Mouse (Mus musculus): ENCODE results near the gene Gm21985. TPM values are rescaled to one million over a fixed set of nuclear protein-coding genes. Genes with fewer than 3 reads are reported as not detected.
"Not testable (repeated sequence)": the region's sequence is repeated elsewhere in the genome, so short reads cannot be mapped to it uniquely, and the experiment has no call there.

Gene Gm21985
- polyA plus RNA-seq, 1 experiment from 2014 or later: not detected

- Histone ChIP-seq H3K4me2 (peak within 1 kb of the TSS; percentile 65), H3K4me1 (replicated peaks) (peaks cover 20% of the 10 kb centered on the region), H3K27ac (replicated peaks) (peak within 1 kb of the TSS; percentile 85), H3K9ac (peak within 1 kb of the TSS; percentile 96), H3K9me3 (no peaks in the 10 kb centered on the region), H3K4me3 (peak within 1 kb of the TSS; percentile 98), H3K27me3 (peaks cover 7% of the 10 kb centered on the region; the same call in 1 of the 2 replicates), H3K36me3 (no peaks in the 10 kb centered on the region)
- peak; percentile 99 for ATAC-seq (ENCODE audit: low FRiP score, low read depth)
- WGBS: under 1% methylated on average over 71 of the region's 72 CpGs
Measured at GRCm38 (mm10) chr2:112378973-112379898, 113.1 kb downstream of the Gm21985 start, which contains the start of gene Katnbl1. Katnbl1 (plus strand) TSS chr2:112379211.

DNA sequence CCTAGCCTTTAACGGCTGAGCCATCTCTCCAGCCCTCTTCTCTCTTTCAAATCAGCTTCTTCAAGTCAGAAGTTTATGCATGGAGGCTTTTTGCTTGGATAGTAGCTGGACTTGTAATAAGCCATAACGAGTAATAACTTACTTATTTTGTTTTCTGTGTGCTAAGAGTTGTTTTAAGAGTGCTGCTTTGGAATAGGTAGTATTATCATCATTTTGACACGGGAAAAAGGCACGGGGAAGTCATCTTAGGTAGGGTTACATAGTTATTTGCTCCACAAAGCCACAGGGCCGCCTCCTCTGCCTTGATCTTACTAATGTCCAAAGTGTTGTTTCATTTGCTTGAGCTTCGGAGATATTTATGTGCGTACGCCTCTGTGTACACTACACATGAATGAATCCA, 114.0 kb downstream of the Gm21985 start:
- peak overlapping the region; percentile 96 for H3K9ac ChIP-seq
- no peak overlapping the region for H3K27ac ChIP-seq (replicated peaks)
- peaks cover 2% of the 10 kb centered on the region; the same call in 1 of the 2 replicates for H3K27me3 ChIP-seq
- 58% methylated on average over 8 of the region's 8 CpGs for WGBS
- no peaks in the 10 kb centered on the region for H3K9me3 ChIP-seq
- ATAC-seq (ENCODE audit: low FRiP score, low read depth): no peak
- H3K36me3 ChIP-seq: no peaks in the 10 kb centered on the region
- peaks cover 20% of the 10 kb centered on the region for H3K4me1 ChIP-seq (replicated peaks)
- peak overlapping the region; percentile 65 for H3K4me2 ChIP-seq
- H3K4me3 ChIP-seq: peak overlapping the region; percentile 98

- Histone ChIP-seq H3K4me3 (no peak overlapping the region), H3K9ac (no peak overlapping the region), H3K27ac (replicated peaks) (no peak overlapping the region), H3K36me3 (no peaks in the 10 kb centered on the region), H3K4me1 (replicated peaks) (peaks cover 20% of the 10 kb centered on the region), H3K4me2 (no peak overlapping the region), H3K9me3 (no peaks in the 10 kb centered on the region), H3K27me3 (peaks cover under 1% of the 10 kb centered on the region; the same call in 1 of the 2 replicates)
- no peak for ATAC-seq (ENCODE audit: low FRiP score, low read depth)
- WGBS: 97% methylated on average over 1 of the region's 1 CpGs
Measured at GRCm38 (mm10) chr2:112381219-112381618, 115.1 kb downstream of the Gm21985 start.

- no peak overlapping the region for H3K9ac ChIP-seq
- no peak for ATAC-seq (ENCODE audit: low FRiP score, low read depth)
- WGBS: 79% methylated on average over 5 of the region's 5 CpGs
- H3K27ac ChIP-seq (replicated peaks): no peak overlapping the region
- H3K4me2 ChIP-seq: no peak overlapping the region
- no peaks in the 10 kb centered on the region for H3K27me3 ChIP-seq
- H3K4me3 ChIP-seq: no peak overlapping the region
- no peaks in the 10 kb centered on the region for H3K36me3 ChIP-seq
- H3K4me1 ChIP-seq (replicated peaks): no peaks in the 10 kb centered on the region
- H3K9me3 ChIP-seq: no peaks in the 10 kb centered on the region
Measured at GRCm38 (mm10) chr2:112390843-112391242, 124.7 kb downstream of the Gm21985 start.

DNA sequence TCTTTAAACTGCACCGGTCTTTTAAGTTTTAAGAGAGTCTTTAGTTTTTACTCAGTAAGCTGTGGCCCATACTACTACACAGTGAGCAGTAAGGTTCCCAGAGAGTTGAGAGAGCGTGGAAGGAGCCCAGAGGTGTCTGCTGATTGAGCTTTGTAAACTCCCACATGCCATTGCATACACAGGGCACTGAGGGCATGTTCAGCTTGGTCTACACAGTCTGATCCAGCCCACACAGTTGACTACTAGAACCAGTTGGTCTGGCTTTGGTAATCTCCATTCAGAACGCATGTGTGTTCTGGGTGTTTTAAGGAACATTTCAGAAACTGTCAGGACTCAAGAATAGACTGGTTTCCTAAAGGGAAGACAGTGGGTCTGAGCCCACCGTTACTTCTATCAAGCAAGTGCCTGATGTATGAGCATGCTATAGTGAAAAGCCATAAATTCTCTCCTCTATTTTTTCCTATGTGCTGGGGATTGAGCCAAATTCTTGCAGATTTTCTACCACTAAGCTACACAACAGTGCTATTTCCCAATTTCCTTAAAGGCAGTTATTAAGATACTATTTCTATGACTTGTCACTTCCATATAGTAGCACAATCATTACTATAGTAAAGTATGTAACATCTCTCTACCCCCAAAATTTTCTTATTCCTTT, 125.4 kb downstream of the Gm21985 start:
- H3K4me1 ChIP-seq (replicated peaks): no peaks in the 10 kb centered on the region
- H3K9me3 ChIP-seq: no peaks in the 10 kb centered on the region
- H3K9ac ChIP-seq: no peak overlapping the region
- no peak overlapping the region for H3K27ac ChIP-seq (replicated peaks)
- H3K4me3 ChIP-seq: no peak overlapping the region
- no peak overlapping the region for H3K4me2 ChIP-seq
- H3K27me3 ChIP-seq: no peaks in the 10 kb centered on the region
- H3K36me3 ChIP-seq: no peaks in the 10 kb centered on the region
- ATAC-seq (ENCODE audit: low FRiP score, low read depth): no peak
- WGBS: 90% methylated on average over 4 of the region's 4 CpGs

GRCm38 (mm10) chr2:112392689-112393088, 126.6 kb downstream of the Gm21985 start:
- Histone ChIP-seq H3K36me3 (no peaks in the 10 kb centered on the region), H3K27me3 (no peaks in the 10 kb centered on the region), H3K4me1 (replicated peaks) (no peaks in the 10 kb centered on the region), H3K9ac (no peak overlapping the region), H3K27ac (replicated peaks) (no peak overlapping the region), H3K4me2 (no peak overlapping the region), H3K9me3 (no peaks in the 10 kb centered on the region), H3K4me3 (no peak overlapping the region)
- ATAC-seq (ENCODE audit: low FRiP score, low read depth): no peak
- 79% methylated on average over 1 of the region's 1 CpGs for WGBS

GRCm38 (mm10) chr2:112393958-112394357, 127.8 kb downstream of the Gm21985 start:
- H3K9me3 ChIP-seq: no peaks in the 10 kb centered on the region
- H3K4me1 ChIP-seq (replicated peaks): no peaks in the 10 kb centered on the region
- no peaks in the 10 kb centered on the region for H3K36me3 ChIP-seq
- H3K4me2 ChIP-seq: no peak overlapping the region
- no peak overlapping the region for H3K4me3 ChIP-seq
- H3K27me3 ChIP-seq: no peaks in the 10 kb centered on the region
- H3K27ac ChIP-seq (replicated peaks): no peak overlapping the region
- no peak overlapping the region for H3K9ac ChIP-seq
- ATAC-seq (ENCODE audit: low FRiP score, low read depth): no peak

DNA sequence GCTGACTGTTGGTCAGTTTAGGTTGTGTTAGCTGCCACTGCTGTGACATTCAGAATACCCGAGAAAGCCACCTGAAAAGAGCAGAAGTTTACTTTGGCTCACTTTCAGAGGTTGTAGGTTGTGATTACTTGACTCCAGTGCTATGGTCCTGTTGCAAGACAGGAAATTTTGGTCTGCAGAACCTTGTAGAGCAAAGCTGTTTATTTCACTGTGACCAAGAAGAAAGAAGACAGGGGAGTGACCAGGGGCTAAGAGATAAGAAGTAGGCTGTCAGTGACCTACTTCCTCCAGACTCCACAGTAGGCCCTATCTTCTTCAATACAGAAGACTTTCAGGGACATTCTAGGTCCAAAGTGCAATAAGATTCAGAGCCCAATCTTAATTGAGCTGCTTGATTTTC, 130.5 kb downstream of the Gm21985 start:
- Histone ChIP-seq H3K36me3 (no peaks in the 10 kb centered on the region), H3K9ac (no peak overlapping the region), H3K9me3 (no peaks in the 10 kb centered on the region), H3K4me1 (replicated peaks) (no peaks in the 10 kb centered on the region), H3K27me3 (no peaks in the 10 kb centered on the region), H3K4me2 (no peak overlapping the region), H3K4me3 (no peak overlapping the region), H3K27ac (replicated peaks) (no peak overlapping the region)
- ATAC-seq (ENCODE audit: low FRiP score, low read depth): no peak
- 77% methylated on average over 1 of the region's 1 CpGs for WGBS

GRCm38 (mm10) chr2:112407030-112407429, 140.9 kb downstream of the Gm21985 start:
- Histone ChIP-seq H3K27me3 (no peaks in the 10 kb centered on the region), H3K36me3 (peaks cover 26% of the 10 kb centered on the region), H3K9ac (no peak overlapping the region), H3K4me2 (no peak overlapping the region), H3K4me1 (replicated peaks) (no peaks in the 10 kb centered on the region), H3K9me3 (no peaks in the 10 kb centered on the region), H3K4me3 (no peak overlapping the region), H3K27ac (replicated peaks) (no peak overlapping the region)
- ATAC-seq (ENCODE audit: low FRiP score, low read depth): no peak
- 89% methylated on average over 3 of the region's 3 CpGs for WGBS

DNA sequence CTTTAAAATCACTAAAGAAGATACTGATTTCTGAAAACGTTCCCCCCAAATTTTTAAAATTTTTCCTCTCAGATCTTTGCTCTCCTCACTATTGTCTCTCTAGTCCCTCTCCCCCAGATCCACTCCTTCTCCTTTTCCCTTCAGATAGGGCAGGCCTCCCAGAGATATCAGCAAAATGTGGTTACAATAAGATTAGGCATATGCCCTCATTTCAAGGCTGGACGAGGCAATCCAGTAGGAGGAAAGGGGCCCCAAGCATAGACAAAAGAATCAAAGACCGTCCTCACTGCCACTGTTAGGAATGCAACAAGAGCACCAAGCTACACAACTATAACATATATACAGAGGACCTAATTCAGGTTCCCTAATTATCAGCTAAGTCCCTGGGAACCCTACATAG, 159.2 kb downstream of the Gm21985 start:
- Histone ChIP-seq H3K9me3 (no peaks in the 10 kb centered on the region), H3K4me3 (no peak overlapping the region), H3K9ac (no peak overlapping the region), H3K27ac (replicated peaks) (no peak overlapping the region), H3K36me3 (no peaks in the 10 kb centered on the region), H3K4me1 (replicated peaks) (no peaks in the 10 kb centered on the region), H3K27me3 (no peaks in the 10 kb centered on the region), H3K4me2 (no peak overlapping the region)
- no peak for ATAC-seq (ENCODE audit: low FRiP score, low read depth)
- 78% methylated on average over 3 of the region's 3 CpGs for WGBS

- H3K27me3 ChIP-seq; H3K9me3 ChIP-seq; H3K27ac ChIP-seq (replicated peaks); H3K4me3 ChIP-seq; H3K4me1 ChIP-seq (replicated peaks); H3K9ac ChIP-seq; H3K4me2 ChIP-seq; H3K36me3 ChIP-seq; ATAC-seq (ENCODE audit: low FRiP score, low read depth): not testable (repeated sequence)
- WGBS: 92% methylated on average over 3 of the region's 3 CpGs
Measured at GRCm38 (mm10) chr2:112428534-112428933, 162.4 kb downstream of the Gm21985 start.

GRCm38 (mm10) chr2:112429665-112430064, 163.6 kb downstream of the Gm21985 start:
- 89% methylated on average over 4 of the region's 4 CpGs for WGBS
- no peak overlapping the region for H3K4me2 ChIP-seq
- no peaks in the 10 kb centered on the region for H3K9me3 ChIP-seq
- H3K27me3 ChIP-seq: no peaks in the 10 kb centered on the region
- no peak overlapping the region for H3K27ac ChIP-seq (replicated peaks)
- no peak overlapping the region for H3K4me3 ChIP-seq
- no peak overlapping the region for H3K9ac ChIP-seq
- no peaks in the 10 kb centered on the region for H3K36me3 ChIP-seq
- no peak for ATAC-seq (ENCODE audit: low FRiP score, low read depth)
- no peaks in the 10 kb centered on the region for H3K4me1 ChIP-seq (replicated peaks)
